Mouse (Mus musculus): ENCODE data around the gene Naaladl1.

DNA sequence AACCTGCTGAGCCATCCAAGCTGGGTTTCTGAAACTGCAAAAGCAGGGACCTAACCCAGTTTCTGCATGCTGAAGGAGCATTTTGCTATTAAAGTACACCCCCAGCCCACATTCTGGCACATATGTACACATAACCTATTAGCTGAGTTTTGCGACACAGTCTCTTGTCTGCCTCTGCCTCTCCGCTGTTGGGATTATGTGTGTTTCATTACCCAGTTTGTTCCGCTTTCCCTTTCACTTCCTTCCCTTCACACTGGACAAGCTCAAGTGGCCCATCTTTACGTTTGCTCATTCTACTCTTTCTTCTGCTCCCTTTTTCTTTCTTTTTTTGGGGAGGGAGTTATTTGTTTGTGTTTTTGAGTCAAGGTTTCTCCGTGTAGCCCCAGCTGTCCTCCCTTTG is 31.7 kb upstream of the Naaladl1 start:
- TF ChIP-seq CTCF (IDR thresholded peaks at IDR 0.05; ENCODE audit: extremely low read depth, insufficient read depth, low read length) (no peak), POLR2A (IDR thresholded peaks at IDR 0.05; ENCODE audit: extremely low read depth, insufficient read depth, low read length) (no peak)
